Mouse (Mus musculus) olfactory bulb, adult 2 months (tissue): ENCODE data around the gene Zc3h7b.

ENCODE experiments used
- CTCF ChIP-seq: fragments of 200-500 bp; IDR thresholded peaks from 2 replicates; pipeline ENCODE4 v1.5.1; 2012; ENCODE audit warnings: low read depth, mild to moderate bottlenecking, low read length, moderate library complexity; ENCODE audit not compliant: insufficient read depth
- POLR2A ChIP-seq: fragments of 200-500 bp; IDR thresholded peaks from 2 replicates; pipeline ENCODE4 v1.6.1; 2012; ENCODE audit warnings: mild to moderate bottlenecking, low read depth, low read length, moderate library complexity; ENCODE audit not compliant: insufficient read depth

GRCm38 (mm10) chr15:81804172-81804571 is 59.3 kb downstream of the Zc3h7b start:
- TF ChIP-seq POLR2A (no peak), CTCF (no peak)
